Mouse (Mus musculus): Measurements from ENCODE around the gene Il17d.

GRCm38 (mm10) chr14:57546131-57546530 lies 21.6 kb downstream of the Il17d start:
- TF ChIP-seq POLR2A (IDR thresholded peaks at IDR 0.05; ENCODE audit: low read depth, low read length) (no peak), CTCF (IDR thresholded peaks at IDR 0.05; ENCODE audit: extremely low read depth, insufficient read depth, insufficient read length, insufficient replicate concordance) (no peak)

Data from spleen, adult 2 months (tissue).